Mouse (Mus musculus) liver, adult 2 months (tissue): Measurements from ENCODE around the gene Mllt1.

Experiments used
- CTCF ChIP-seq: fragments of 200-500 bp; IDR thresholded peaks from 2 replicates; pipeline ENCODE4 v1.5.1; 2011; ENCODE audit warnings: low read depth, low read length, control low read depth
- POLR2A ChIP-seq: fragments of 200-500 bp; IDR thresholded peaks from 2 replicates; pipeline ENCODE4 v1.6.1; 2011; ENCODE audit warnings: low read length, control low read depth; ENCODE audit not compliant: insufficient read depth; ENCODE audit errors: extremely low read depth

DNA sequence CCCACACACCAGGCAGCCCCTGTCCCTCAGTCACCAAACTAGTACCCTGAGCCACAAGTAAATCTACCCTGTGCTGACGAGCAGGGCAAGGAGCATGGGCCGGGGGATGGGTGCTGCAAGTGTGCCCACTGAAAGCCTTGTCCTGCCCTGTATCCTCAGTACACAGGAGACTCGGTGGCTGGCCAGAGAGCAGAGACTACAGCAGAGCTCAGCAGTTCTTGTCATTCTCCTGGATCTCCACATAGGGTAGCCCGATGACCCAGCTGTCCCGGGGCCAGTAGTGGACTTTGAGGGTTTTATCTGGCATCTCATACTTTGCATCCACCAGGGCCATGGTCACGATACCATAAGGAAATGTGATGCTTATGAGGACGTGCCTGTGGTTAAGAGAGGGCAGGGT is 19.7 kb upstream of the Mllt1 start:
- no peak for TF ChIP-seq POLR2A
- no peak for TF ChIP-seq CTCF
